Mouse (Mus musculus) testis, adult 2 months (tissue): Measurements from ENCODE around the gene Ifit1bl1. TPM values are rescaled to one million over a fixed set of nuclear protein-coding genes. Genes with fewer than 3 reads are reported as not detected.
"Not testable (repeated sequence)": the region's sequence is repeated elsewhere in the genome, so short reads cannot be mapped to it uniquely, and the experiment has no call there.

Experiments
- H3K27ac ChIP-seq: fragments of 200-500 bp; 2 replicates; pipeline ENCODE4 v1.5.1; 2012; ENCODE audit warnings: low read depth, low read length; ENCODE audit not compliant: control insufficient read depth, insufficient read depth
- H3K27me3 ChIP-seq: fragments of 200-500 bp; 2 replicates; pipeline ENCODE4 v1.6.1; 2012; ENCODE audit warnings: mild to moderate bottlenecking, low read length, moderate library complexity; ENCODE audit not compliant: control insufficient read depth, insufficient read depth
- H3K36me3 ChIP-seq: fragments of 200-500 bp; 2 replicates; pipeline ENCODE4 v1.6.1; 2012; ENCODE audit warnings: mild to moderate bottlenecking, low read length; ENCODE audit not compliant: control insufficient read depth, insufficient read depth
- H3K4me1 ChIP-seq: fragments of 200-500 bp; 2 replicates; pipeline ENCODE4 v1.6.1; 2012; ENCODE audit warnings: low read length; ENCODE audit not compliant: control insufficient read depth, insufficient read depth
- H3K4me3 ChIP-seq: fragments of 200-500 bp; 2 replicates; pipeline ENCODE4 v1.5.1; 2012; ENCODE audit warnings: low read depth, mild to moderate bottlenecking, low read length, moderate library complexity, mixed read lengths; ENCODE audit not compliant: control insufficient read depth
- CTCF ChIP-seq: fragments of 200-500 bp; IDR thresholded peaks from 2 replicates; pipeline ENCODE4 v1.5.1; 2012; ENCODE audit warnings: low read depth, mild to moderate bottlenecking, inconsistent platforms, low read length, moderate library complexity; ENCODE audit not compliant: control insufficient read depth, insufficient read depth, insufficient replicate concordance
- POLR2A ChIP-seq: fragments of 200-500 bp; IDR thresholded peaks from 2 replicates; pipeline ENCODE4 v1.6.1; 2012; ENCODE audit warnings: low read depth, mild to moderate bottlenecking, inconsistent platforms, low read length, moderate library complexity; ENCODE audit not compliant: control insufficient read depth
- polyA plus RNA-seq: library from polyadenylated mRNA; depleted of rRNA; stranded (reverse); fragments of >200 nt; gene quantifications from 2 replicates; pipeline ENCODE4 v1.2.3, GENCODE M21; 2012

Ifit1bl1 gene
- polyA plus RNA-seq, 1 experiment: not detected

- not testable (repeated sequence) for H3K27ac ChIP-seq, H3K4me1 ChIP-seq, H3K27me3 ChIP-seq, H3K4me3 ChIP-seq, H3K36me3 ChIP-seq
Measured at GRCm38 (mm10) chr19:34582696-34583095, 19.1 kb downstream of the Ifit1bl1 start.

- H3K27ac ChIP-seq: no peak overlapping the region
- H3K4me3 ChIP-seq: no peak overlapping the region
- H3K4me1 ChIP-seq: no peaks in the 10 kb centered on the region
- no peaks in the 10 kb centered on the region for H3K27me3 ChIP-seq
- TF ChIP-seq POLR2A (no peak), CTCF (no peak)
- no peaks in the 10 kb centered on the region for H3K36me3 ChIP-seq
Measured at GRCm38 (mm10) chr19:34577121-34577520, 24.6 kb downstream of the Ifit1bl1 start.

GRCm38 (mm10) chr19:34573650-34574049, 28.1 kb downstream of the Ifit1bl1 start:
- no peak overlapping the region for H3K4me3 ChIP-seq

GRCm38 (mm10) chr19:34571080-34571479, 30.7 kb downstream of the Ifit1bl1 start:
- Histone ChIP-seq H3K4me1 (peaks cover 2% of the 10 kb centered on the region; the same call in 1 of the 2 replicates), H3K27ac (no peak overlapping the region), H3K27me3 (no peaks in the 10 kb centered on the region), H3K36me3 (no peaks in the 10 kb centered on the region), H3K4me3 (no peak overlapping the region)
- no peak for TF ChIP-seq POLR2A
- no peak for TF ChIP-seq CTCF

More at GRCm38 (mm10) chr19:34573650-34574049, 28.1 kb downstream of the Ifit1bl1 start:
- Histone ChIP-seq H3K36me3 (no peaks in the 10 kb centered on the region), H3K27ac (no peak overlapping the region), H3K27me3 (no peaks in the 10 kb centered on the region), H3K4me1 (no peaks in the 10 kb centered on the region)
- TF ChIP-seq POLR2A: no peak
- TF ChIP-seq CTCF: no peak

- no peaks in the 10 kb centered on the region for H3K36me3 ChIP-seq
- no peaks in the 10 kb centered on the region for H3K27me3 ChIP-seq
- TF ChIP-seq CTCF (no peak), POLR2A (no peak)
- no peak overlapping the region for H3K4me3 ChIP-seq
- no peak overlapping the region for H3K27ac ChIP-seq
- peaks cover 2% of the 10 kb centered on the region; the same call in 1 of the 2 replicates for H3K4me1 ChIP-seq
Measured at GRCm38 (mm10) chr19:34569896-34570476, 31.8 kb downstream of the Ifit1bl1 start.

GRCm38 (mm10) chr19:34568988-34569895, 32.5 kb downstream of the Ifit1bl1 start:
- H3K27me3 ChIP-seq: no peaks in the 10 kb centered on the region
- H3K27ac ChIP-seq: no peak overlapping the region
- H3K4me3 ChIP-seq: no peak overlapping the region
- peaks cover 2% of the 10 kb centered on the region; the same call in 1 of the 2 replicates for H3K4me1 ChIP-seq
- H3K36me3 ChIP-seq: no peaks in the 10 kb centered on the region
- TF ChIP-seq CTCF (no peak), POLR2A (no peak)

- Histone ChIP-seq H3K4me3 (no peak overlapping the region), H3K27ac (no peak overlapping the region)
- TF ChIP-seq CTCF (no peak), POLR2A (no peak)
Measured at GRCm38 (mm10) chr19:34566178-34566784, 35.5 kb downstream of the Ifit1bl1 start.

More at GRCm38 (mm10) chr19:34566178-34566784, 35.5 kb downstream of the Ifit1bl1 start:
- no peaks in the 10 kb centered on the region for H3K36me3 ChIP-seq
- H3K27me3 ChIP-seq: no peaks in the 10 kb centered on the region
- peaks cover 2% of the 10 kb centered on the region; the same call in 1 of the 2 replicates for H3K4me1 ChIP-seq
